Mouse (Mus musculus) kidney, postnatal 14 days (tissue): Measurements from ENCODE around the gene Rad51b.

Experiments
- DNase-seq: peaks from one replicate; pipeline ENCODE4 v3.0.0; 2022; ENCODE audit warnings: mixed read lengths

Gene Rad51b

DNA sequence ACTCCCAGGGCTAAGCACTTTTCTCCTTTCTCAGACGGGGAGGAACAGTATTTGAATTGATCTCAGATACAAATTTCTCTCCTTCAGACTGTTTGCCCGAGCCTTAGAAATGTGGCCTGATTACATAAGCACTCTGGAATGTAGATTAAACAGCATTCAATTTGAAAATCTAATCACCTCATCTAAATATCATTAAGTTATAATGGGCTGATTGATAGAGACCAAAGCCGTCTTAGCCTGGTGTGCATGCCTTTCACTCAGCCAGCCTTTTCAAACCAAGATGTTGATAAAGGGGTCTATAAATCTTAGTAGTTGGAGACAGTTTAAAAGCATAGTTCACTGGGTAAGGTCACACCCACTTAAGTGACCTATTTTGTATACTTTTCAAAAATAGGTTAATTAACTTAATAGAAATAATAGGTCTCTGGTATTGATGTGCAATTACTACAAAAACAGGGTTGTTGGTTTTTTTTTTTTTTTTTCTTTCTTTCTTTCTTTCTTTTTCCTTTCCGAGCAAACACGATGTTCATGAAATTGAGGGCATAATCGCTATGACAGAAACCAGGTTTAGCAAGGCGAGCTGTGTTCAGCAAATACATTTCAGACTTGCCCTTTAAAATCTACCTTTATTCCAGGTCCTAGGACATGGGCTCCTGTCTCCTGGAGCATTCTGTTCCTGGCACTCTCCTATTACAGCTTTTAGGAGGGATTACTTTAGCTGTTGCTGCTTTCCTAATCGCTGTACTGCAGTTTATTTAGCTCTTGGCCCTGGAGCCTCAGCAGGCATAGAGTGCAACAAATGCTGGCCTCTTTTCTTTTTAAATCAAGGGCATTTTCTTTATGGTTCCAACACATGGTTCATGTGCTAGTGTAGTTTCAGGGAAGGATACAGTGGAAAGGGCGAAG lies 238.7 kb downstream of the Rad51b start:
- DNase-seq: no peak

GRCm38 (mm10) chr12:79540176-79540575 lies 243.1 kb downstream of the Rad51b start:
- no peak for DNase-seq

DNA sequence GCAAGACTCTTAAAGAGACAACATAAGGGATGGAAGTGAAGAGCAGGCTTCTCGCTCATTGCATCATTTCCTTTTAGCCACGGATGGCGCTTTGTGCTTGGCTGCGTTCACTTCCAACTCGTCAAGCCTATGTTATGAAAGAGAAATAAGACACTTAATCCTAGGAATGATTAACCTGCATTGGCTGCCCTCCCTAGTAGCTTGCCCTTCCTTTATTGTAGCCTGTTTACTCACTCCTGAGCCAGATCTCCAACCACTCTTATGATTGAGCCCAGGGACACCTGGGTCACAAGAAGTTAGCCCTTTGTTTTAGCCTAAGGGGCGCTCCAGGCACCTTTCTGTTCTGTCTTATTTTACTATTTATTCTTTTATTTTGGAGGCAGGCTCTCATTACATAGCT lies 244.5 kb downstream of the Rad51b start:
- peak; percentile 74 for DNase-seq

- no peak for DNase-seq
These were observed 248.0 kb downstream of the Rad51b start for GRCm38 (mm10) chr12:79545063-79545462.

DNA sequence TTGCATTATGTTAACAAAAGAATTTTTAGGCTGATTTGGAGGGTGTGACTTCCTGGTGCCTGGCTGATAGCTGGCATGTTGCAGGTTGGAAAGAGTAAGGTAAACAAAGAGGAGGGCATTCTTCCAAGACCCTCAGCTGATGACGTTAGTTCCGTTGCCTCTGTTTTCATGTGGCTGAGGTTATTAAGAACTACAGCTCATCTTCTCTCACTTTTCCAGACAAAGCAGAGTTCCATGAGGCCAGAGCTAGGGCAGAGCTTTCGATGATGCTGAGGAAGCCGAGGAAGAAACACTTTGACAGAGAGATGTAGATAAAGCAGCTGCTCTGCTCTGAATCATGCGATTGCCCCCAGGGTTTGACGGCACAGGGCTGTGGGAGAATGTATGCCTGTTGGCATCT lies 250.5 kb downstream of the Rad51b start:
- no peak for DNase-seq

GRCm38 (mm10) chr12:79548607-79549330 lies 251.7 kb downstream of the Rad51b start:
- DNase-seq: peak; percentile 52

DNA sequence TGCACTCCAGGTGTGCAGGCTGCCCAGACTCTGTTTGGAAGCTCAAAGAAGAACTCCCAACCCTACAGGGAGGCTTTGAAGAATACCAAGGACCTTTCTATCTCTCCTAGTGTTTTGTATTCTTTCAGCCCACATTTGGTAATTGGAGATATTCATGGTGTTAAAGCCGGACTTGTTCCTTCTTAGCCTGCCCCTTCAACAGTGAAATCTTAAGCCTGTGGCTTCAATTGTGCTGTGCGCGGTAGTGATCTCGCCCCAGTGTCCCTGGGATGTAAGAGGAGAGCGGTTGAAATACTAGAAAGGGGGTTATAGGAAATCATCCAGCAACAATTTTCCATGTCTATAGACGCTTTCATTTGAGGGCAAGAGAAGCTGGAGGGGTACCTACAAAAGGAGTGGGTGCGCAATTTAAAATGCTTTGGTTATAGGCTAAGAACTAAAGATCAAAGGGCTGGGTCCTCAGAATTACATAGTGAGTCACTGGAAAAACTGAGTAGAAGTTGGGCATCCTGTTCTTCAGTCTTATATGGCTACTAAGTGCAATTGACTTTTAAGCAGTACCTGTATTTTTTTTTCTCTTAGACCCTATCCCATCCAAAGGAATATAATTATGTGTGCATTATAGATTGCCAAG lies 253.1 kb downstream of the Rad51b start:
- no peak for DNase-seq

DNA sequence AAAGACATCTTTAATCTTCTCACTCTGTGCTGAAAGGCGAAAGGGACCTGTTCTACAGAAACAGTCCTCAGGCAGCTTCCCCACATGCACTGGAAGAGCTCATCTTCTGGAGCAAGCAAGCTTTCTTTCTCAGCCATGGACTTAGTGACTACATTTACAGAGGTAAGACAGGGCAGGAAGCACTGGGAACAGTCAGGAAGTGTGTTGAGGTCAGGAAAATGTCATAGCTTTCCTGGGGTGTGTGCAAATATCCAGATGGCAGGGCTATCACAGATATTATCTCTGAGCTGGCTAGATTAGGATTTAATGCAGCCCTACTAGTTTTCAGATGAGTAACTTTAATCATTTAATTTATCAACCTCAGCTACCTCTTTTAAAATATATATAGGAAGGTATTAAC lies 254.2 kb downstream of the Rad51b start:
- DNase-seq: no peak

- no peak for DNase-seq
These were observed 256.0 kb downstream of the Rad51b start for GRCm38 (mm10) chr12:79553056-79553455.

DNA sequence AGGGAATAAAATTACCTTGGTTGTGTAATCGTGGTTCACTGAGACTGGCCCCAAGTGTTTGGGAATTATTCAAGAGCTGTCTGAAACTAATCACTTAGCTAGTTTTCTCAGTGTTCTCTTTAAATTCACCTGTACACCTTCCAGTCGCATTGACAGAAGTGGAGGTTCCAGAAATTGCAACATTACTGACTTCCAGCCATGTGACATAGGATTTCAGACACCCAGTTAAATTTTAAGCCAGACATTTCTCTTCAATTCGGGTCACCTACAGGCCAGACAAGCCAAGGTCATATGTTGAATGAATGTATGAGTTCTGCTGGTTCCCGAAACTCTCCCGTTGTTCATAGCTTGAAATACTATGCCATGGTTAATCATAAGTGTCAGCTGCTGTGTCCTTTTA lies 260.8 kb downstream of the Rad51b start:
- DNase-seq: peak; percentile 74

DNA sequence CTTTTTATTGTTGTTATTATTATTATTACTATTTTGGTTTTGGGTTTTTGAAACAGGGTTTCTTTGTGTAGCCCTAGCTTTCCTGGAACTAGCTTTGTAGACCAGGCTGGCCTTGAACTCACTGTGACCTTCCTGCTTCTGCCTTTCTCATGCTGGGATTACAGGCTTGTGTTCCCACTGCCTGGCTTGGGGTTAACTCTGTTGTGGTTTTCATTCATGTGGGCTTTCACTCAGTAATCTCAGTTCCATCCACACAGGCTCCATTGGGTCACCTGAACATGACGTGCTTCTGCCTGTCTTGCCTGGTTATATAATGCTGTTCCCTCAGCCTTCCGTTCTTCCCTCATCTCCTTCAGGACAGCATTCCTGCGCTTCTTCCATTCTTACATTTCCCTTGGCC lies 261.6 kb downstream of the Rad51b start:
- no peak for DNase-seq

GRCm38 (mm10) chr12:79559410-79560015 lies 262.4 kb downstream of the Rad51b start:
- DNase-seq: no peak

DNA sequence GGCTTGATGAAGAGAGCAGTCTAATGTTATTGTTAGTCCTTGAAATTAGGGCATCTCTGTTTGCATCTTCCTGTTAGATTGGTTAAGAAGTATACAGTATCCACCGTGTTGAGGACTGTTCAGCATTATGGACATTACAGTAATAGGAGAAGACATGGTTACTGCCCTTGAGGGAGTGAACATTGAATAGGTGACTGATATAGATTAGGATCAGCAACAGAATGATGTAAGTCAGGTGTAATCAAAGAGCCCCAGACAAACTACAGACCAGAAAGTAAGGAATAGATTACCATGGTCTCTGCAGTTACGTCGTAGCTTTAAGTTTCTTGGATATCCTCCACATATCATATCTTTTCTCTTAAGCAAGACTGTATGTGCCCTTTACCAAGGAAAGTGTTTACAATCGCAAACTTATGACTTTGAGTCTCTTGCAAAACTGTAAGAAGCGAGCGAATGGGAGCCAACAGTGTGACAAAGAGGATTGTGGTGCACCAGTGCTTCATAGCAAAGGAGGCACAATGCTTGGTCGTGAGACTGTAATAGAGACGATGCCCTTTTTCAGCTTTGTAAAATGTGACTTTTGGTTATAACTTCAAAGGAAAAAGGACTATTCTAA lies 263.1 kb downstream of the Rad51b start:
- no peak for DNase-seq

- DNase-seq: peak; percentile 39
These were observed 263.8 kb downstream of the Rad51b start for GRCm38 (mm10) chr12:79560893-79561292.

DNA sequence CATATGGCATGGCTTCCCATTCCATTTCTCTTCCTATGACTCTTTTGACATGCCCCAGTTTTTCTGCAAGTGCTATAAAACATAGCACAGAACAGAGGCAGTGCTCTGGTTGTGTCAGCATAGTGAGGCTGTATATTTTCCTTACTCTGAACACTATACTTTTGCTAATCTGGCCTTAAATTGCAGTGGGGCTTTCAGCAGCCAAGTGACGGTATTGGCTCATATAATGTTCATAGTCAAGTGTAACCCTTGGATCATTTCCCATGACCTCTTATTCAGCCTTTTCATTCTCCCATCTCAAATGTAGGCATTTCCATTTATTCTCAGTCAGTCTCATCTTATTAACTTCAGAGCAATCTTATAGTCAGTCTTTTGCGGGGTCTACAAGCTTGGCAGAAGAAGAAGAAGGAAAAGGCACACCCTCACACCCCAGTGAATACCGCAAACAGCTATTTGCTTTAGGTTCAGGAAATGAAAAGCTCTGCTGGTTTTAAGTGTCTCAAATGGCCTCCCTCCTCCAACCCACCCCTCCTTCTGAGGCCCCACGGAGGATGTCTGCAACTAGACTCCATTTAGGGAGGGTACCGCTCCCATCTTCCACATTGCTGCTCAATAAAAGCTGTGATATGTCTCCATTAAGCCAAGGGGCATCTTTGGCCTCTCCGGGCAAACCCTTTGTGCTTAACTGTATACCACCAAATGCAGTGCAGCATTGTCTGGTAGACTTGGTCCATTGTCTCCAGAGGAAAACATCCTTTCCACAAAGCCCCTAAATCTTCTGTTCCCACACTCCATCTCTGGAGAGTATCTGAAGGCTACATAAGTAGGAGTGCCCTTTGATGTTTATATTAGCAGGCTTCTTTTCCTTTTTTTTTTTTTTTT lies 277.3 kb downstream of the Rad51b start:
- no peak for DNase-seq

DNA sequence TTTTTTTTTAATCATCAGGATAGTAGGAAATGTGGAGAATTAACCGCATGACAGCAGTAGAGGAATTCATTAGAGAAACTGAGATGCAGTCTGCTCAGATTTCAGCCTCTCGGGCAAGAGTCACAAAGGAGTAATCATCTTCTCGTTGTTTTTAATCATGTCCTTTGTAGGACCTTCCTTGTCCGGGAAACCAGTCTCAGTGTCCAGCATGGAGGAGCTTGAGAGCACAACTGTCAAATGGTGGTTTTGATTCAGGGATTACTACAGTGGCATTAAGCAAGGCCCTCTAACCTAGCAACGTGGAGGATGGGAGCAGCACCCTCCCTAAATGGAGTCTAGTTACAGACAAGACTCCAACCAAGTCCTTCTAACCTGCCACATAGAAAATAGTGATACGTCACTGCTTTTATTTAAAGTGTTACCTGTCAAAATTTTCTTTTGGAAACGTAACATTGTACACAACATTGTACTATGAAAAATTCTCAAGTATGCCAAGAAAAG lies 278.0 kb downstream of the Rad51b start:
- DNase-seq: no peak

GRCm38 (mm10) chr12:79577525-79577924 lies 280.4 kb downstream of the Rad51b start:
- DNase-seq: no peak

DNA sequence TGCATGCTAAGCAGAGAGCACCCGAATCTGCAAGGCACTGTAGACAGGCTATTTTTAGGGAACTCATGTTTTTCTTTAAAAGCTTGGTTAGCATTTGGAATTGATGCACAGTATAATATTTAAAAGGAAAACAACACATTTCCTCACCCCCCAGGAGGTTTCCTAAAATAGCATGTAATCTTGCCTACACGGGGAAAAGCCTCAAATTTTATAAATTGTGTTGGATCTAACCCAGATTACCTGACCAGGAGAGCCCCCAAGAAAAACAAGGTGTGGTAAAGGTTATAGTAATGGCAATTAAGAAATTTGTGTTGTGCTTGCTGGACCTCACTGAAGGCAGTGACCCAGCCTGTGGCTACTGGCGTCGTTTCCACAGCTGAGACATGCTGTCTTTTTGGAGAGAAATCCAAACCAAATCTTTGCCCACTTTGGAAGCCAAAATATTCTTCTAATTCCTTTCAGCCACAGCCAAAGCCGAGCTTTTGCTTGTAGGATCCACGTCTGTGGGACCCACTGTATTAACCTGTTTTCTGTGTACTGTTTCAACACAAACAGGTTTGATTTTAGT lies 282.0 kb downstream of the Rad51b start:
- no peak for DNase-seq

DNA sequence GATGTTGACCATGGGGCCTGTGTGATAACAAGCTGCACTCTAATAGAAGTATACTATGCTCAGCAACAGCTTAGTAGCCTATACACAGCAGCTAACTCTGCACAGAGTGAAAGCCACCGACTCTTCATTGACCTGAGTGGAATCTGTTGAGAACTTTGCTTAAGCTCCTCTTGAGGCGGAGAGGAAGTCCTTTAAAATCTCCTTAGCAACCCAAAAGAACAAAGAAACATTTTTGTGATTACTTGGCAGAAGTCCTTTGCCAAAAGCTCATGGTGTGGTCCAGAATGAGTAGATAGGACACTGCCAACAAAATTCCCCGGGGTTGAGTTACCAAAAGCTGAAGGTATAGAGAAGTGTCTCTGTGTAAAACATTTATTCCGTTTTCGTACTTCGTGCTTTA lies 282.8 kb downstream of the Rad51b start:
- no peak for DNase-seq

DNA sequence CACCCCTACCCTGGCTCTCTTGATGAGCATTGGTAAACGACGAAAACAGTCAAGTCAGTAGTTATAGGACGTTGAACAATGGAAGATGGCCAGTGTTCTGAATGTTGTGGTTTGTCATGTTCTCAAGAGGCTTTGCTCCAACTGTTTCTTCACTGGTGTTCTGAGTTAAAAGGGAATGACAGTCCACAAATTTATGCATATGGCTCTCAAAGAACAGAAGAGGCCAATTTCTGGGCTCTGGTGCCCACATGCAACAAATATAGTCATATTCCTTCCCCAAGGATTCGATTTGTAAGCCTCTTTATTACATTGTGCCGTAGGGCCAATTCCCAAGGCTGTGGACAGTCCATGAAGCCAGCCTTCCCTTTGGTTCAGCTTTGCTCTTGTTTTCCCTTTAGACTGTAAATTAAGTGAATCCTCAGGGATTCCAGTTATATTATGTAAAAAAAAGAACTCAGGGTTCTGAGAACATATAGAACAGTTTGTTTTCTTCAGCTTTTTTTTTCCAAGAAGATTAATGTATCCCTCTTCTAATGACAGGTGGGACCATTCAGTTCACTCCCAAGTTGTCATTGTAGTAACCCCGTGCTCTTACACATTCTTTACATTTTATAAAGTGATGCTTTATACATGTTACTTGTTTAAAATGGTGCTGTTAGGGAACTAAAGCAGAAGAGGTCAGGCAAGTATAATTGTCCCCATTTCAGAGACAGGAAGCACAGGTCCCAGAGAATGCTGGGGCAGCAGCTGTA lies 287.6 kb downstream of the Rad51b start:
- DNase-seq: no peak
